Mouse (Mus musculus) embryonic fibroblast, embryonic 13.5 days (primary cell): ENCODE results near the gene Tgfb1i1.

Experiments
- CTCF ChIP-seq: IDR thresholded peaks from 2 replicates; pipeline ENCODE4 v1.5.1; 2011; ENCODE audit warnings: mild to moderate bottlenecking, control low read depth, low read length, moderate library complexity, borderline replicate concordance; ENCODE audit not compliant: insufficient read depth
- POLR2A ChIP-seq: IDR thresholded peaks from 2 replicates; pipeline ENCODE4 v1.6.1; 2011; ENCODE audit warnings: low read depth, mild to moderate bottlenecking, control low read depth, low read length, moderate library complexity

- TF ChIP-seq CTCF = no peak
- TF ChIP-seq POLR2A = no peak
These were observed 6.4 kb upstream of the Tgfb1i1 start for GRCm38 (mm10) chr7:128240131-128240784.
